Mouse (Mus musculus) hindbrain, embryonic 16.5 days (tissue): ENCODE data around the gene Mocs3. TPM values are rescaled to one million over a fixed set of nuclear protein-coding genes. Genes with fewer than 3 reads are reported as not detected.
A peak's percentile ranks its signal among the peaks of the same experiment; 100 is the strongest.

ENCODE experiments used
- ATAC-seq: fragments of 200-750 bp; cut with Nextera tagmentation; 2 replicates; pipeline ENCODE4 v1.8.0; 2017; ENCODE audit warnings: moderate TSS enrichment, moderate library complexity
- H3K27ac ChIP-seq: fragments of 300-500 bp; sonication (generic); 2 replicates; pipeline ENCODE4 v1.5.1; 2014; ENCODE audit warnings: low read depth, mild to moderate bottlenecking, control low read depth, low read length, moderate library complexity
- H3K27me3 ChIP-seq: fragments of 300-500 bp; sonication (generic); replicated peaks from 2 replicates; pipeline ENCODE4 v1.6.1; 2014; ENCODE audit warnings: low read length; ENCODE audit not compliant: control insufficient read depth, insufficient read depth
- H3K36me3 ChIP-seq: fragments of 300-500 bp; sonication (generic); 2 replicates; pipeline ENCODE4 v1.6.1; 2014; ENCODE audit warnings: mild to moderate bottlenecking, low read length, moderate library complexity, mixed read lengths; ENCODE audit not compliant: control insufficient read depth, insufficient read depth
- H3K4me1 ChIP-seq: fragments of 300-500 bp; sonication (generic); 2 replicates; pipeline ENCODE4 v1.6.1; 2014; ENCODE audit warnings: low read depth, low read length; ENCODE audit not compliant: control insufficient read depth, insufficient read depth
- H3K4me2 ChIP-seq: fragments of 300-500 bp; sonication (generic); 2 replicates; pipeline ENCODE4 v1.6.1; 2014; ENCODE audit warnings: mild to moderate bottlenecking, low read length, control low read depth, moderate library complexity
- H3K4me3 ChIP-seq: fragments of 300-500 bp; sonication (generic); 2 replicates; pipeline ENCODE4 v1.5.1; 2014; ENCODE audit warnings: mild to moderate bottlenecking, low read length, control low read depth, moderate library complexity
- H3K9ac ChIP-seq: fragments of 300-500 bp; sonication (generic); 2 replicates; pipeline ENCODE4 v1.6.1; 2014; ENCODE audit warnings: low read depth, mild to moderate bottlenecking, control low read depth, low read length, moderate library complexity
- H3K9me3 ChIP-seq: fragments of 300-500 bp; sonication (generic); 2 replicates; pipeline ENCODE4 v1.6.1; 2014; ENCODE audit warnings: mild to moderate bottlenecking, low read length, moderate library complexity; ENCODE audit not compliant: control insufficient read depth
- WGBS: fragments of 180-500 bp; shearing (Covaris S2); extraction: QIAGEN DNeasy Blood & Tissue Kit; methylation state at CpG from one replicate; pipeline ENCODE4 v1.1.7; 2014; 5-methylcytosine and 5-hydroxymethylcytosine counted together
- polyA plus RNA-seq: library from polyadenylated mRNA; unstranded; fragments of >200 nt; fragmentation: Nextera tagmentation; extraction: Ambion mirVana; gene quantifications from 2 replicates; pipeline ENCODE4 v1.2.1, GENCODE M21; 2015

The Mocs3 gene
- polyA plus RNA-seq, 1 experiment from 2014 or later: 6.9 TPM

DNA sequence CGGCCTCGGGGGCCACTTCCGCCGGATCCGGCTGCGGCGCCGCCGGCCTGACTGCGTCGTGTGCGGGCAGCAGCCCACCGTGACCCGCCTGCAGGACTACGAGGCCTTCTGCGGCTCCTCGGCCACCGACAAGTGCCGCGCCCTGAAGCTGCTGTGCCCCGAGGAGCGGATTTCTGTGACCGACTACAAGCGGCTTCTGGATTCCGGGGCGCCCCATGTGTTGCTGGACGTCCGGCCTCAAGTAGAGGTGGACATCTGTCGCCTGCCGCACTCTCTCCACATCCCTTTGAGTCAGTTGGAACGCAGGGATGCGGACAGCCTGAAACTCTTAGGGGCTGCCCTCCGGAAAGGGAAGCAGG, 1.0 kb downstream of the Mocs3 start:
- Histone ChIP-seq H3K27me3 (no peaks in the 10 kb centered on the region), H3K9ac (peak overlapping the region; percentile 90), H3K27ac (peak overlapping the region; percentile 97), H3K4me3 (peak overlapping the region; percentile 99), H3K36me3 (peaks cover 2% of the 10 kb centered on the region; the same call in 1 of the 2 replicates), H3K4me1 (peaks cover 33% of the 10 kb centered on the region), H3K4me2 (peak overlapping the region; percentile 99), H3K9me3 (no peaks in the 10 kb centered on the region)
- ATAC-seq: no peak
- WGBS: 66% methylated on average over 32 of the region's 33 CpGs

DNA sequence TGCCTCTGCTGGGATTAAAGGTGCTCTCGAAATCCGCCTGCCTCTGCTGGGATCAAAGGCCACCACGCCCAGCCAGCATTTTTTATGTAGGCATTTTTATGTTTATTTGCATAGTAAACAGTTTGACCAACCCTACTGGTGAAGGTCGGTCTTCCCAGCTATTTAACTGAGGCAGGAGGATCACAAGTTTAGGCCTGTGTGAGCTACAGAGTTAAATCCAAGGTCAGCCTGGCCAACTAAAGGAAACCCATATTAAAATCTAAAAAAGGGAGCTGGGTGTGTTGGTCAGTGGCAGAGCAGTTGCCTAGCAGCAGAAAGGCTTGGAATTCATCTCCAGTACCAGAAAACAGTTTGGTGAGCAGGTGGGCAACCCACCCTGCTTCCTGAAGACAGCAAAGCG, 2.9 kb downstream of the Mocs3 start:
- Histone ChIP-seq H3K27me3 (no peaks in the 10 kb centered on the region), H3K4me1 (peaks cover 28% of the 10 kb centered on the region), H3K36me3 (no peaks in the 10 kb centered on the region; the same call in 1 of the 2 replicates), H3K9me3 (no peaks in the 10 kb centered on the region; the same call in 1 of the 2 replicates), H3K4me2 (no peak overlapping the region), H3K4me3 (no peak overlapping the region), H3K9ac (no peak overlapping the region), H3K27ac (no peak overlapping the region)
- ATAC-seq: no peak
- WGBS: 96% methylated on average over 5 of the region's 5 CpGs

DNA sequence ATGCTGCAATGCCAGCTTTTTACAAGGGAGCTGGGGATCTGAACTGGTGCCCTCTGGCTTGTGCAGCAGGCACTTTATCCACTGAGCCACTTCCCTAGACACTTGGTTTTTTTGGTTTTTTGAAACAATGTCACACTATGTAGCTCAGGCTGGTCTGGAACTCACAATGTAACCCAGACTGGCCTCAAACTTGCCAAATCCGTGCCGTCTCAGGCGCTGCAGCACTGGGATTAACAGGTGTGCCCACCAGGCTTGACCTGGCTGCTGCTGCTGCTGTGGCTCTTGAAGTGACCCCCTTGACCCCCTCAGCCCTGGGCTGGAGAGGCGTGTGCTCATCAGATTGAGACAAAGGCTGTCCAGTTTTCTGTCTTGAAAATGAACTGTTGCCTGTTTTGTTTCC, 7.9 kb downstream of the Mocs3 start:
- 84% methylated on average over 4 of the region's 4 CpGs for WGBS
- Histone ChIP-seq H3K9me3 (no peaks in the 10 kb centered on the region; the same call in 1 of the 2 replicates), H3K4me2 (no peak overlapping the region)

DNA sequence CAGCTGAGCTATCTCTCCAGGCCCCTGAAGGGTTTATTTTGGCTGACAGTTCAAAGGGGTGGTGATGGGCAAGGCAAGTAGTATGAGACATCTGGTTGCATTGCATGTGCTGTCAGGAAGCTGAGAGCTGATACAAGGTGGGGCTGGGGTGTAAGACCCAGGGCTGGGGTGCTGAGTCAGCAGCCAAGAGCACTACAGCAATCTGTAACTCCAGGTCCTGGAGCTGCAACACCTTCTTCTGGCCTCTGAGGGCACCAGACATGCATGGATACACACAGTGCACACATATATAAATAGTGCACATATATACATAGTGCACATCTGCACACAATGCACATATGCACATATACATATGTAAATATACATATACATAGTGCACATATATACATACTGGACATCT, 12.4 kb downstream of the Mocs3 start:
- Histone ChIP-seq H3K36me3 (no peaks in the 10 kb centered on the region), H3K4me2 (no peak overlapping the region), H3K9me3 (no peaks in the 10 kb centered on the region), H3K9ac (no peak overlapping the region), H3K4me3 (no peak overlapping the region), H3K4me1 (no peaks in the 10 kb centered on the region), H3K27me3 (no peaks in the 10 kb centered on the region), H3K27ac (no peak overlapping the region)
- ATAC-seq: no peak

More for the DNA sequence above, 7.9 kb downstream of the Mocs3 start:
- Histone ChIP-seq H3K27me3 (no peaks in the 10 kb centered on the region), H3K4me1 (no peaks in the 10 kb centered on the region), H3K27ac (no peak overlapping the region), H3K4me3 (no peak overlapping the region), H3K36me3 (no peaks in the 10 kb centered on the region), H3K9ac (no peak overlapping the region)
- ATAC-seq: no peak

DNA sequence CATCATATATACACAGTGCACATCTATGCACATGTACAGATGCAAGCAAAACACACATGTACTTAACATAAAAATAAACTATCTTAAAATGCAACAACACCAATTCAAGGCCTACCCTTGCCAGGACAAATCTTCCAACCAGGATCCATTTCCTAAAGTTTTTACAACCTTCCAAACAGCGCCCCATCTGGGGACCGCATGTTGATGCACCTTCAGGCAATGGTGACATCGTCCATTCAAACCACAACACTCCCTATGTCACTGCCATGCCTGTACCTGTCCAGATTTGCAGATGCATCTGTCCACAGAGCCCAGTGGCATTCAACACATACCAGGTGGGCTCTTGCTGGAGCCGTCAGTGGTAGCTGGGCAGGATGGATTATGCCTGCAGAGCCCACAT, 12.9 kb downstream of the Mocs3 start:
- Histone ChIP-seq H3K4me1 (no peaks in the 10 kb centered on the region), H3K9me3 (no peaks in the 10 kb centered on the region), H3K36me3 (no peaks in the 10 kb centered on the region), H3K27ac (no peak overlapping the region), H3K4me2 (no peak overlapping the region), H3K4me3 (no peak overlapping the region), H3K27me3 (no peaks in the 10 kb centered on the region), H3K9ac (no peak overlapping the region)
- 80% methylated on average over 4 of the region's 4 CpGs for WGBS
- no peak for ATAC-seq

DNA sequence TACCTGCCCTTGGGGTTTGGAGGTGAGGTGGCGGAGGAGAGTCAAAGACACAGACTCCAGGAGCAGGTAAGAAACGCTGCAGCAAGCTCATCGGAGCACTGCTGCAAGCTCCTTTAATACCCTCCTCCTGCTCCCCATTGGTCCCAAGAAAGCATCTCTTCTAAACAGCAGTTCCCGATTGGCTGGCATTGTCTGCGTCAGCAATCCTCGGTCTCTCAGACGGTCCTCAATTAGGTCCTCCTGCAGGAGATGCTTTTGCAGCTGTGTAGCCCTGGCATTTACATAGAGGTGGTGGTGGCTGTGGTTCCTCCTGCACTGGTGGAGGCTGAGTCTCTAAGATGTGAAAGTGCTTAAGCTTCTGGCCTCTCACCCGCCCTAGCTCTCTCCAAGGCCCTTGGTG, 15.1 kb downstream of the Mocs3 start:
- Histone ChIP-seq H3K4me2 (no peak overlapping the region), H3K27me3 (no peaks in the 10 kb centered on the region), H3K9me3 (no peaks in the 10 kb centered on the region), H3K9ac (no peak overlapping the region), H3K36me3 (no peaks in the 10 kb centered on the region), H3K4me3 (no peak overlapping the region), H3K27ac (no peak overlapping the region), H3K4me1 (no peaks in the 10 kb centered on the region)
- WGBS: 42% methylated on average over 8 of the region's 8 CpGs
- ATAC-seq: no peak

DNA sequence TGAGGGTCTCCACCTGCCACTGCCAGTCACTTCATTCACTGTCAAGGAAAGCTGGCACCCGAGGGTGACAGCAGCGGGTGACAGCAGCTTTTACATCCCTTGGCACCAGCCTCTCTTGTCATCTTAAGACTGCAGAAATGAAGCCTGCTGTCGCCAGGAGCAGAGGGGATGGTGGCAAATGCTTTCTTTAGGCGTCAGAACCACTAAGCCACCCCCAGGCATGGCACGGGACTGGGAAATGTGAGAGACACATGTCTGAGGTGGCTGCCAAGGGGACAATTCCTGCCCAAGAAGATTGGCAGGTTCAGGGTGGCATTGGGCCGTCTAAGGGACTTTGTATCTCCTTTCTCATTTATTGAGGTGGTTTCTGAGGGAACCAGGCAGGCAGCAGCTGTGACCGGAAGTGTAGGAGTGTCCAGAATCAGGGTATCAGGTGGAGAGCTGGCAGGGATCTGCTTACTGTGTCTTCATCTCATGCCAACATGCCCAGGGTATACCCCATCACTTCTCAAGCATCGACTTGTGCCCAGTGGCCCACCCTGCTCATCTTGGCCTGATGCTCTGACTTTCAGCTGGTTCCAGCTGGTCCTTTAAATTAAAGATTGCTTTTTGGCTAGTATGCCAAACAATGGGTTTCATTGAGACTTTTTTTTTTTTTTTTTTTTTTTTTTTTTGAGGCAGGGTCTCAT, 17.9 kb downstream of the Mocs3 start:
- no peak overlapping the region for H3K4me2 ChIP-seq
- H3K36me3 ChIP-seq: no peaks in the 10 kb centered on the region
- H3K9ac ChIP-seq: no peak overlapping the region
- H3K27me3 ChIP-seq: 0 out of 2 replicates have a peak, but pooled peaks cover 3% of the 10 kb centered on the region
- whole genome bisulfite sequencing: 62% methylated on average over 8 of the region's 8 CpGs
- peak; percentile 75 for ATAC-seq
- H3K9me3 ChIP-seq: no peaks in the 10 kb centered on the region
- no peak overlapping the region for H3K4me3 ChIP-seq
- peak overlapping the region; percentile 40; the same call in 1 of the 2 replicates for H3K27ac ChIP-seq
- no peaks in the 10 kb centered on the region for H3K4me1 ChIP-seq

DNA sequence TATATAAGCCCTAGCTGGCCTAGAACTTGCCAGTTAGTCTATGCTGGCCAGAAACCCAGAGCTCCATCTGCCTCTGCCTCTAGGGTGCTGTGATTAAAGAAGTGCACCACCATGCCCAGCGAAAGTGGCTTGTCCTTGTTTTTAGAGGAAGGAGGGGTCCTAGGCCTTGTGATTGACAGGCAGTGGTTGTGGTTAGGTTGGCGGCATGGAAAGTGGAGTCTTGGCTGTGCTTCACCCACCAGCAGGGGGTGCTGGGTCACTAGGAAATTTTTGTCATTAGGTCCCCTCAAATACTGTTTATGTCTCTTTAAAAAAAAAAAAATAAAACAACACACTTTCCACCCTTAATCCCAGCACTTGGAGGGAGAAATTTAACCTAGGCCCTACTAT, 18.4 kb downstream of the Mocs3 start:
- no peak overlapping the region for H3K27ac ChIP-seq
- no peak overlapping the region for H3K9ac ChIP-seq
- H3K4me1 ChIP-seq: no peaks in the 10 kb centered on the region
- H3K27me3 ChIP-seq: 0 out of 2 replicates have a peak, but pooled peaks cover 3% of the 10 kb centered on the region
- no peaks in the 10 kb centered on the region for H3K9me3 ChIP-seq
- WGBS: 13% methylated on average over 2 of the region's 2 CpGs
- no peaks in the 10 kb centered on the region for H3K36me3 ChIP-seq
- no peak overlapping the region for H3K4me3 ChIP-seq
- H3K4me2 ChIP-seq: no peak overlapping the region
- ATAC-seq: peak; percentile 59; the same call in 1 of the 2 replicates

DNA sequence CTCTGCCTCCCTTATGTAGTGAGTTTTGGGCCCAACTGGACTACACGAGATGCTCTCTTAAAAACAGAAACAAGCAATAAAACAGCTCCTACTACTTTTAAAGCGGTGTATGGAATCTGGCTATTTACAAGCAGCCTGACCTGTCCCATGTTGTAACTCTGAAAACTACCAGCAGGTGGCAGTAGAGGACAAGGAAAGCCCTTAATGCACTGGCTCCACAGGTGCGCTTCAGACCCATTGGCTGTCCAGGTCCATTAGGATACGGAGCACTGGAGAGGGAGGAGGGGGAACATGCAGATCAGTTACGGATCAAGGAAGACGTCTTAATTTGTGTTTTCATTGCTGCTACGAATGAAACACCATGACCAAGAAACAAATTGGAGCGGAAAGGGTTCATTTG, 19.8 kb downstream of the Mocs3 start:
- Histone ChIP-seq H3K27ac (no peak overlapping the region), H3K27me3 (0 out of 2 replicates have a peak, but pooled peaks cover 3% of the 10 kb centered on the region), H3K9me3 (no peaks in the 10 kb centered on the region), H3K9ac (no peak overlapping the region), H3K36me3 (no peaks in the 10 kb centered on the region), H3K4me1 (no peaks in the 10 kb centered on the region), H3K4me2 (no peak overlapping the region), H3K4me3 (no peak overlapping the region)
- 16% methylated on average over 8 of the region's 8 CpGs for WGBS
- ATAC-seq: peak; percentile 48; the same call in 1 of the 2 replicates
